Mouse (Mus musculus) brain, adult 2 months (tissue): ENCODE measurements around the gene Fam213b.
A peak's percentile ranks its signal among the peaks of the same experiment; 100 is the strongest.

Experiments used
- DNase-seq: peaks from one replicate; pipeline ENCODE4 v3.0.0; 2011; ENCODE audit warnings: low read depth, low spot score

The Fam213b gene

GRCm38 (mm10) chr4:154880730-154881129, 18.2 kb downstream of the Fam213b start:
- DNase-seq: no peak

- peak; percentile 98 for DNase-seq
Measured at GRCm38 (mm10) chr4:154877864-154878548, 20.9 kb downstream of the Fam213b start.

DNA sequence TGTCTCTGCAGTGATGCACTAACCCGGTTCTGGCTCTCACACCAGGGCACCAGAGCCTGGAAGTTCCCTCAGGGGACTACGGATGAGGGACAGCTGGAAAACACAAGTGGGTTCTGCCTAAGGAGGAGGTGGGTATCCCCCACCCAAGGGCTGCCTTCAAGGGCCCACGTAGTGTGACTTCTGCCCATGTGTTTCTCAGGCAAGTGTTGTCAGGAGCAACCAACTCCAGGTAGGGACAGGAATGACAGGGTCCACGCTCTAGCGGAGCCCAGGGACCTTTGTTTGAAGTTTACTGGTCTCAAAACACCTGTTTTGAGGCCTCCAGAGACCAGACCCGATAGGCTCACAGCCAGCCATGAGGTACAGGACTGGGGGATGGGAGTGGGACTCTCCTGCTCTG, 25.7 kb downstream of the Fam213b start:
- no peak for DNase-seq

DNA sequence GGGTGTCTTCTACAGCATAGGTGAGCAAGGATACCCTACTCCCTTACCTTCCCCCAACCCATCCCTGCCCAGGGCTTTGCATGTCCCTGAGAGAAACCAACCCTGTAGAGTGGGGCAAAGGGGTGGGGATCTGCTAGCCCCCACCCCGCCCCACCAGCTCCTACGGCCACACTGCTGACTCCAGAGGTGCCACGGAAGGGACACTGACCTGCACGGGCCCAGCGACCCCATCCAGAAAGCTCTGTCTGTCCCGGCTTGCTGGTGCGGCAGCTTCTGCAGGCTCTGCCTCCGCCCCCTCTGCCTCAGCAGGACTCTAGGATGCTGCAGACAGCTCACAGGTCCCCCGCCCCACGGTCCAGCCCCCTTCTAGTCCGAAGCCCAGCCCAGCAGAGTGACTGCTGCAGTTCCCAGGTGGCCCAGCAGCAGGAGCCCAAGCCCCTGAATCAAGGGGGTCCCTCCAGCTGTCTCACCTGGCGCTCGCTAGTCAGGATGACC, 27.1 kb downstream of the Fam213b start:
- peak; percentile 54 for DNase-seq

DNA sequence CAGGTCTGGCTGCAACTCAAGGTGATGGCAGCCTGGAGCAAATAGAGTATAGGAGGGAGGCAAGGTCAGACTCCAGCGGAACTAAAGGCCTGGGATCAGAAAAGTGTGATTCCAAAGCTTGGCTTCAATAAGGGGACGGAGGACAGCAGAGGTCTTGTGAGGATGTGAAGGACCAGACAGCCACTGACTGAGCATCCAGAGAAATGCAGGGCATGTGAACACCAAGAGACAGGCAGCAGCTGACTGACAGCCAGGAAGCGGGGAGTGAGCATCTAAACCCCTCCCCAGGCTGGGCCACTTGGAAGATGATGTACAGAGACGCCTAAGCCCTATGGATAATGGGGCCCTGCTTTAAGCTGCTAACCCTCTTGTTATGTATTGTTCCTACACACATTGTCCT, 28.2 kb downstream of the Fam213b start:
- DNase-seq: no peak

DNA sequence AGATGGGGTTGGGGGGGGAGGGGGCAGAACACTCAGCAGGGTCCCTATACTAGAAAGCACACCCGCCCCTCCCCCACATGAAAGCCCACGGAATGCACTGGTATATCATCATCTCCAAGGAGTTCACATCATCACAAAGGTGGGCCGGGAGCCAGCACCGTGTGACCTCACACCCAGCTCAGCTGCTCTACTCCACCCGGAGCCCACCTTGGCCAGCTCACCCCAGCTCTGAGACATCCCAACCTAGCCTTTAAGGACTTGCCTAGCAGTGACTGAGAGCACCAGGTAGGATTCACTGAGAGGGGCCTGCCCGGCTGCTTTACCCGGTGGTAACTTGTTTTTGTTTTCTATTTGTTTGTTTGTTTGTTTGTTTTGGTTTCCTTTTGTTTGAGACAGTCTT, 29.5 kb downstream of the Fam213b start, which contains the start of gene Mmel1:
Mmel1 (plus strand) TSS at position 146 of the 400 bp plus-strand sequence.
- DNase-seq: no peak

GRCm38 (mm10) chr4:154867257-154867656, 31.7 kb downstream of the Fam213b start:
- DNase-seq: no peak

GRCm38 (mm10) chr4:154866391-154866790, 32.5 kb downstream of the Fam213b start:
- DNase-seq: no peak

- DNase-seq: no peak
Measured at GRCm38 (mm10) chr4:154864961-154865760, 33.8 kb downstream of the Fam213b start.

DNA sequence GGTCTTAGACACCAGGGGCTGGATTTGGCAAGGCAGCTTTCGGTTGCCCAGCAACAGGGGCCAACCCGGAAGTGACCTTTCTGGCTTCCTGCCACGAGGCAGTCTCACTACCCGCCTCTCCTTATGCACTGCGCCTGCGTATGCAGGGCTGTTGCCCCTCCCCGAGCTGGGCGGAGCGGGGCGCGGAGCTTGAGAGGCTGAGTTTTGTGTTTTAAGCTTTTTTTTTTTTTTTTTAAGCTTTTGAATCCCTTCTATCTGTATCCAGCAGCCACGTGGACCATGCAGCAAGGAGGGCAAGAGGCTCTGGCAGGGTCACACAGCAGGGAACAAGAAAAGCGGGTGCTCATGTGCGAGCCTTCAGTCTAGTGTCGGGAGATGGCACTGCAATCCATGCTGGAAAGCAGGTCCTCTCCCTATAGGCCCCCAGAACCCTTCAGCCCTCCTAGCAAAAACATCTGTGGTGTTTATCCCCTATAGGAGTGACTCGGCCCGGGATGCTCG, 34.6 kb downstream of the Fam213b start:
- DNase-seq: peak; percentile 95

- DNase-seq: no peak
Measured at GRCm38 (mm10) chr4:154863436-154863935, 35.4 kb downstream of the Fam213b start.

DNA sequence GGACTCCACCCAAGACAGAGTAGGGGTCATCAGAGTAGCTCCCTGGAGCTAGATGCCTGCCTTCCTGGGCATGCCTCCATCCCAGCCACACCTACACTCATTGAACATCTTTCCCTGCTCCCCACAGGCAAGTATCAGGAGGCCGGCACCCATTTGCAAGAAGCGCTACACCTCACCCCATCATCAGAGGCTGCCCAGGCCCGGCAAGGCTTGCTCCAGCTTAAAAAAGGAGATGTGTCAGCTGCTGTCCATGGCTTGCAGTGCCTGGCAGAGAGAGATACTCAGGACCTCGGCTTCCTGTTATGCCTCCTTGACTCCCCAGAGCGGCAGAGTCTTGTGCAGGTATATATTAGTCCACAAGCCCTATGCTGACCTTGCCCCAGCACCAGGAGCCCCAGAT, 37.0 kb downstream of the Fam213b start:
- no peak for DNase-seq

- DNase-seq: no peak
Measured at GRCm38 (mm10) chr4:154858601-154859000, 40.3 kb downstream of the Fam213b start.

DNA sequence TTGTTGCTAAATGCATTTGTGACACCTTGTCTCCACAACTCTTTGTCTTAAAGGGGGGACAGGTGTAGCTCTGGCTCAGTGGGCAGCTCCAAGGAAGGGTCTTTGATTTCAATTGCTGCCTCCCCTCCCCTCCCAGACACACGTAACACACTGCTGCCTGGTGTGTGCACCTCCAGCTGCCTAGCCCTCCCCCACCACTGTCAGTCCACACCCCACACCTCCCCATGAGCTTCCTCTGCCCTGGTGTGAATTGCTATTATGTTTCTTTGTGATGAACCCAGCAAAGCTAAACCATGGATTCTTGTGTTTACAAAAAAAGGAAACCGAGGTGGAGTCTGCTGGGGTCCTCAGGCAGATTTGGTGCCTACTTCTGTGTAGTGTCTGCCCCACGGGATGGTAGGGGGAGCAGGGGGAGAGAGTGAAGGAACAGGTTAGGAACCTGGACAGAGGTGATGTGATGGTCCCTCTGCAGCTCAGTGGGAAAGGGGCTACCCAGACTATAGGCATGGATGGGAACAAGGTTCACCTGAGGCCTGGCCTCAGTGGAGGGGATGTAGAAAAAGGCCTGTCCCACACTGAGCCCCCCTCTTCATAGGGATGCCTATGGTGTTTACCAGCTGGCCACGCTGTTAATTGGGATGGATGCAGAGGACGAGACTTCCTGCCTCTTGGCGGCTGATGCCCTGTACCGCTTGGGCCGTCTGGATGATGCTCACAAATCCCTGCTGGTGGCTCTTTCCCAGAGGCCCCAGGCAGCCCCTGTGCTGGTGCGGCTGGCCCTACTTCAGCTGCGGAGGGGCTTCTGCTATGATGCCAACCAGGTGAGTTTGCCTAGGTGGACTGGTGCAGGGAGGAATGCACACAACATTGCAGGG, 41.3 kb downstream of the Fam213b start:
- DNase-seq: no peak

GRCm38 (mm10) chr4:154856882-154857281, 42.1 kb downstream of the Fam213b start:
- no peak for DNase-seq

GRCm38 (mm10) chr4:154856480-154856837, 42.5 kb downstream of the Fam213b start:
- DNase-seq: no peak

DNA sequence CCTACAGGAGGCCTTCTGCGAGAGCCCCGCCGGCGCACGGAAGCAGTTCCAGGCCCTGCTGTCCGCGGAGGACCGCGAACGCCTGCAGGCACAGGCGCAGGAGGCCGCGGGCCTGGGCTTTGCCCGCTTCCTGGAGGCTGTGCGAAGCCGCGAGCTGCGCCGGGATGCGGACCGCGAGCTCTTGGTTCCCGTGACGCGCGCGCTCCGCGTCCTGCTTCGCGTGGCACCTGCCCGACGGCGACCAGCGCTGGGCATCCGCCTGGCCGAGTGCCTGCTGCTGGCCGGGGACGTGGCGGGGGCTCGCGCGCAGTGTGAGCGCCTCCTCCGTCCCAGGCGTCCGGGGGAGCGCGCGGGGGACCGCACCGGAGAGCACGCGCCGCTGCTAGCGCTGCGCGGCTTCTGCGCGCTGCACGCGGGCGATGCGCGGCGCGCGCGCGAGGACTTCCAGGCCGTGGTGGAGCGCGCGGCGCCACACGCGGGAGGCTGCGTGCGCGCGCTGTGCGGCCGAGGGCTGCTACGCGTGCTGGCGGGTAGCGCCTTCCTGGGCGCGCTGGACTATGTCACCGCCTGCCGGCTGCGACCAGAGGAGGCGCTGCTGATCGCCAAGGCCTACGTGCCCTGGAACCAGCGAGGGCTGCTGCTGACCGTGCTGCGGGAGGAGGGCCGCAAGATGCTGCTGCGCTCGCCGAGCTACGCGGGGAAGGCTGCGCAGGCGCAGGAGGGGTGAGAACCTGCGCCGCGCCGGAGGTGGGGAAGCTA, 43.0 kb downstream of the Fam213b start:
- peak; percentile 99 for DNase-seq

DNA sequence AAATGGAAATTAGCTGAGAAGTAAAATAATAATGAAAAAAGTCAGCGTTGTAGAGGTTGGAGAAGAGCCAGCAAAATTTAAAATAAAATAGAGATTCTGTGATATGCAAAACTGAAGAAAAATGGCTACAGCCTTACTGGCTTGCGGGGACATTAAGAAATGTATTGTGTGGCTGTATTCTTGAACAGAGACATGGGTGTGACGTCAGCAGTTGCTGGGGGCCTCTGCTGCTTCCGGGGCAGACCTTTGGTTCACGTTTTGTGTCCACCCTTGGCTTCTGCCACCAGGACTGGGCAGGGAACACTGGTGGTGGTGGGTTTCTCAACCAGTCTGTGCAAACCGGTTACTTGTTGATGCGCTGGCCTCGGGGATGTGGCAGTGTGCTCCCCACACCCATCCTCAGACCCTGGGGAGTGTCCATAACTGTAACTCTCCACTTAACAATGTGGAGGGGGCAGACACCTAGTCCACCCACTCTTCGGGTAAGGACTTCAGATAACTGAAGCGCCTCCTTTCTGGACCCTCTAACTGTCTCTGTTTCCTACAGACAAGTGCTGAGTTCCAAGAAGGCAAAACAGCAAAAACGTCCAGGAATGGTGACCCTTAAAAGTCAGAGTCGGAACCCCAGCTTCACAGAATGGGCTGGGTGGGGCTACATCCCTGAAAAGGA, 44.1 kb downstream of the Fam213b start:
- DNase-seq: peak; percentile 45

DNA sequence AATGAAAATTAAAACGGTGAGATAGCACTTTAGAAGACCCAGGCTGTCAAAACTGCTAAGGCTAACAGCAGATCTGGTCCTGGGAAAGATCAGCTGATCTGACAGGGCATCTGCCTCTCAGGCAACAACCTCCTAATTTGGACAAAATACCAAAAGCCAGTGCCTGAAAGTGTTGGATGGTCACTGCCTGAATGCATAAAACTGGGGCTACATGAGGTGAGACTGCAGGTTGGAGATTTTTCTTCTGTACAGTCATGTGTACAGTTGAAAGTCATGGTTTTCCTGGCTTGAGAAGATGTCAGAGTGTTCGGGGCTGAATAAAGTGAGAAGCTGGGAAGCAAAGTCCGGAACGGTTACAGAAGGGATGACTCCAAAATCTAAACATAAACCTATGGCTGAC, 45.1 kb downstream of the Fam213b start:
- DNase-seq: no peak

DNA sequence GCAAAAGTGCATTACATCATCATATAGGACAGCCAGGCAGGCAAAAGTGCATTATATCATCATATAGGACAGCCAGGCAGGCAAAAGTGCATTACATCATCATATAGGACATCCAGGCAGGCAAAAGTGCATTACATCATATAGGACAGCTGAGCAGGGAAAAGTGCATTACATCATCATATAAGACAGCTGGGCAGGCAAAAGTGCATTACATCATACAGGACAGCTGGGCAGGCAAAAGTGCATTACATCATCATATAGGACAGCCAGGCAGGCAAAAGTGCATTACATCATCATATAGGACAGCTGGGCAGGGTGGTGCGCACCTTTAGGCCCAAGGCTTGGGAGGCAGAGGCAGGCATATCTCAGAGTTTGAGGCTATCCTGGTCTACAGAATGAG, 46.2 kb downstream of the Fam213b start:
- no peak for DNase-seq
